Mouse (Mus musculus): ENCODE data around the gene Kidins220.

Kidins220 gene

GRCm38 (mm10) chr12:25024862-25025545 lies 50.3 kb downstream of the Kidins220 start:
- in situ Hi-C loops (cut with MboI, MseI), result no loop called here

GRCm38 (mm10) chr12:25026308-25026707 lies 51.6 kb downstream of the Kidins220 start:
- in situ Hi-C loops (cut with MboI, MseI), result no loop called here

- in situ Hi-C loops (cut with MboI, MseI), result no loop called here
Measured at GRCm38 (mm10) chr12:25027416-25027815, 52.7 kb downstream of the Kidins220 start.

GRCm38 (mm10) chr12:25033662-25034337 lies 59.1 kb downstream of the Kidins220 start:
- in situ Hi-C loops (cut with MboI, MseI), result no loop called here

GRCm38 (mm10) chr12:25034338-25034953 lies 59.7 kb downstream of the Kidins220 start:
- in situ Hi-C loops (cut with MboI, MseI), result no loop called here

GRCm38 (mm10) chr12:25036024-25036423 lies 61.3 kb downstream of the Kidins220 start:
- in situ Hi-C loops (cut with MboI, MseI), result no loop called here

- in situ Hi-C loops (cut with MboI, MseI), result no loop called here
Measured at GRCm38 (mm10) chr12:25037222-25037621, 62.5 kb downstream of the Kidins220 start.

- in situ Hi-C loops (cut with MboI, MseI), result no loop called here
Measured at GRCm38 (mm10) chr12:25037681-25038472, 63.2 kb downstream of the Kidins220 start.

- in situ Hi-C loops (cut with MboI, MseI), result no loop called here
Measured at GRCm38 (mm10) chr12:25044056-25044455, 69.3 kb downstream of the Kidins220 start.

GRCm38 (mm10) chr12:25044579-25044978 lies 69.9 kb downstream of the Kidins220 start:
- in situ Hi-C loops (cut with MboI, MseI), result no loop called here

GRCm38 (mm10) chr12:25049253-25049652 lies 74.5 kb downstream of the Kidins220 start:
- in situ Hi-C loops (cut with MboI, MseI), result no loop called here

GRCm38 (mm10) chr12:25054511-25054910 lies 79.8 kb downstream of the Kidins220 start:
- in situ Hi-C loops (cut with MboI, MseI), result no loop called here

GRCm38 (mm10) chr12:25054963-25055362 lies 80.2 kb downstream of the Kidins220 start:
- in situ Hi-C loops (cut with MboI, MseI), result no loop called here

- in situ Hi-C loops (cut with MboI, MseI), result no loop called here
Measured at GRCm38 (mm10) chr12:25059487-25060200, 84.9 kb downstream of the Kidins220 start.

GRCm38 (mm10) chr12:25060901-25061300 lies 86.2 kb downstream of the Kidins220 start:
- in situ Hi-C loops (cut with MboI, MseI), result no loop called here

GRCm38 (mm10) chr12:25062264-25062663 lies 87.5 kb downstream of the Kidins220 start:
- in situ Hi-C loops (cut with MboI, MseI), result no loop called here

GRCm38 (mm10) chr12:25073374-25073773 lies 98.6 kb downstream of the Kidins220 start:
- in situ Hi-C loops (cut with MboI, MseI), result no loop called here

- in situ Hi-C loops (cut with MboI, MseI), result no loop called here
Measured at GRCm38 (mm10) chr12:25074344-25074743, 99.6 kb downstream of the Kidins220 start.

GRCm38 (mm10) chr12:25083260-25084178 lies 108.8 kb downstream of the Kidins220 start:
- in situ Hi-C loops (cut with MboI, MseI), result loop anchor here (10.0 to 25.0 kb wide), 2 partner anchors 701 to 1204 kb away; no protein-coding TSS in a partner anchor

- in situ Hi-C loops (cut with MboI, MseI), result loop anchor here (10.0 to 25.0 kb wide), 2 partner anchors 698 to 1200 kb away; no protein-coding TSS in a partner anchor
Measured at GRCm38 (mm10) chr12:25086966-25087365, 112.2 kb downstream of the Kidins220 start.
